Mouse (Mus musculus): ENCODE measurements around the gene Fxyd3. TPM values are rescaled to one million over a fixed set of nuclear protein-coding genes. Genes with fewer than 3 reads are reported as not detected.
A peak's percentile ranks its signal among the peaks of the same experiment; 100 is the strongest.

The Fxyd3 gene
- polyA plus RNA-seq, 1 experiment from 2014 or later = 1.1 TPM

GRCm38 (mm10) chr7:31106166-31106565 lies 29.7 kb upstream of the Fxyd3 start:
- H3K4me1 ChIP-seq (ENCODE audit: control insufficient read depth, low read depth, low read length) = peaks cover 6% of the 10 kb centered on the region
- H3K9ac ChIP-seq (ENCODE audit: low read depth, low read length) = no peak overlapping the region
- no peak for ATAC-seq (ENCODE audit: low read depth)
- H3K36me3 ChIP-seq (ENCODE audit: control insufficient read depth, insufficient read depth) = no peaks in the 10 kb centered on the region
- no peak overlapping the region for H3K4me2 ChIP-seq (ENCODE audit: low read depth, low read length)
- H3K27ac ChIP-seq (ENCODE audit: low read length) = no peak overlapping the region
- no peak overlapping the region for H3K4me3 ChIP-seq (ENCODE audit: low read depth, low read length)
- WGBS (ENCODE audit: insufficient replicate concordance) = 30% methylated on average over 3 of the region's 3 CpGs
- H3K9me3 ChIP-seq (replicated peaks; ENCODE audit: control insufficient read depth, low read length) = no peaks in the 10 kb centered on the region
- H3K27me3 ChIP-seq (ENCODE audit: control insufficient read depth, insufficient read depth, low read depth, low read length) = no peaks in the 10 kb centered on the region

- Histone ChIP-seq H3K4me2 (ENCODE audit: low read depth, low read length) (no peak overlapping the region), H3K9me3 (replicated peaks; ENCODE audit: control insufficient read depth, low read length) (no peaks in the 10 kb centered on the region), H3K36me3 (ENCODE audit: control insufficient read depth, insufficient read depth) (no peaks in the 10 kb centered on the region), H3K4me1 (ENCODE audit: control insufficient read depth, low read depth, low read length) (no peaks in the 10 kb centered on the region; the same call in 1 of the 2 replicates), H3K4me3 (ENCODE audit: low read depth, low read length) (no peak overlapping the region), H3K27ac (ENCODE audit: low read length) (no peak overlapping the region), H3K9ac (ENCODE audit: low read depth, low read length) (no peak overlapping the region), H3K27me3 (ENCODE audit: control insufficient read depth, insufficient read depth, low read depth, low read length) (no peaks in the 10 kb centered on the region)
- no peak for ATAC-seq (ENCODE audit: low read depth)
- 39% methylated on average over 15 of the region's 15 CpGs for WGBS (ENCODE audit: insufficient replicate concordance)
Observed at GRCm38 (mm10) chr7:31105061-31105768, 28.7 kb upstream of the Fxyd3 start.

GRCm38 (mm10) chr7:31100786-31101185 lies 24.3 kb upstream of the Fxyd3 start:
- no peak for ATAC-seq (ENCODE audit: low read depth)
- H3K4me1 ChIP-seq (ENCODE audit: control insufficient read depth, low read depth, low read length) = no peaks in the 10 kb centered on the region
- H3K27ac ChIP-seq (ENCODE audit: low read length) = no peak overlapping the region
- no peak overlapping the region for H3K9ac ChIP-seq (ENCODE audit: low read depth, low read length)
- 51% methylated on average over 14 of the region's 14 CpGs for WGBS (ENCODE audit: insufficient replicate concordance)
- no peaks in the 10 kb centered on the region for H3K36me3 ChIP-seq (ENCODE audit: control insufficient read depth, insufficient read depth)
- H3K9me3 ChIP-seq (replicated peaks; ENCODE audit: control insufficient read depth, low read length) = no peaks in the 10 kb centered on the region
- H3K27me3 ChIP-seq (ENCODE audit: control insufficient read depth, insufficient read depth, low read depth, low read length) = no peaks in the 10 kb centered on the region
- H3K4me2 ChIP-seq (ENCODE audit: low read depth, low read length) = no peak overlapping the region
- H3K4me3 ChIP-seq (ENCODE audit: low read depth, low read length) = no peak overlapping the region

GRCm38 (mm10) chr7:31099612-31099982 lies 23.1 kb upstream of the Fxyd3 start:
- Histone ChIP-seq H3K27ac (ENCODE audit: low read length) (no peak overlapping the region), H3K4me2 (ENCODE audit: low read depth, low read length) (no peak overlapping the region), H3K9me3 (replicated peaks; ENCODE audit: control insufficient read depth, low read length) (no peaks in the 10 kb centered on the region), H3K4me3 (ENCODE audit: low read depth, low read length) (no peak overlapping the region), H3K9ac (ENCODE audit: low read depth, low read length) (no peak overlapping the region), H3K36me3 (ENCODE audit: control insufficient read depth, insufficient read depth) (no peaks in the 10 kb centered on the region), H3K27me3 (ENCODE audit: control insufficient read depth, insufficient read depth, low read depth, low read length) (no peaks in the 10 kb centered on the region), H3K4me1 (ENCODE audit: control insufficient read depth, low read depth, low read length) (no peaks in the 10 kb centered on the region)
- ATAC-seq (ENCODE audit: low read depth) = no peak
- 63% methylated on average over 6 of the region's 6 CpGs for WGBS (ENCODE audit: insufficient replicate concordance)

GRCm38 (mm10) chr7:31098697-31099611 lies 22.4 kb upstream of the Fxyd3 start:
- Histone ChIP-seq H3K4me1 (ENCODE audit: control insufficient read depth, low read depth, low read length) (no peaks in the 10 kb centered on the region), H3K27me3 (ENCODE audit: control insufficient read depth, insufficient read depth, low read depth, low read length) (no peaks in the 10 kb centered on the region), H3K9me3 (replicated peaks; ENCODE audit: control insufficient read depth, low read length) (no peaks in the 10 kb centered on the region), H3K4me3 (ENCODE audit: low read depth, low read length) (no peak overlapping the region), H3K36me3 (ENCODE audit: control insufficient read depth, insufficient read depth) (no peaks in the 10 kb centered on the region), H3K4me2 (ENCODE audit: low read depth, low read length) (no peak overlapping the region), H3K9ac (ENCODE audit: low read depth, low read length) (no peak overlapping the region), H3K27ac (ENCODE audit: low read length) (no peak overlapping the region)
- 66% methylated on average over 22 of the region's 22 CpGs for WGBS (ENCODE audit: insufficient replicate concordance)
- no peak for ATAC-seq (ENCODE audit: low read depth)

GRCm38 (mm10) chr7:31097583-31098248 lies 21.2 kb upstream of the Fxyd3 start:
- no peak overlapping the region for H3K4me3 ChIP-seq (ENCODE audit: low read depth, low read length)
- H3K27me3 ChIP-seq (ENCODE audit: control insufficient read depth, insufficient read depth, low read depth, low read length) = no peaks in the 10 kb centered on the region
- H3K9me3 ChIP-seq (replicated peaks; ENCODE audit: control insufficient read depth, low read length) = no peaks in the 10 kb centered on the region
- H3K4me1 ChIP-seq (ENCODE audit: control insufficient read depth, low read depth, low read length) = no peaks in the 10 kb centered on the region
- 35% methylated on average over 20 of the region's 20 CpGs for WGBS (ENCODE audit: insufficient replicate concordance)
- no peak overlapping the region for H3K4me2 ChIP-seq (ENCODE audit: low read depth, low read length)
- H3K9ac ChIP-seq (ENCODE audit: low read depth, low read length) = no peak overlapping the region
- no peaks in the 10 kb centered on the region for H3K36me3 ChIP-seq (ENCODE audit: control insufficient read depth, insufficient read depth)
- no peak overlapping the region for H3K27ac ChIP-seq (ENCODE audit: low read length)
- peak; percentile 78 for ATAC-seq (ENCODE audit: low read depth)

GRCm38 (mm10) chr7:31096892-31097564 lies 20.5 kb upstream of the Fxyd3 start:
- Histone ChIP-seq H3K27me3 (ENCODE audit: control insufficient read depth, insufficient read depth, low read depth, low read length) (no peaks in the 10 kb centered on the region), H3K9me3 (replicated peaks; ENCODE audit: control insufficient read depth, low read length) (no peaks in the 10 kb centered on the region), H3K4me3 (ENCODE audit: low read depth, low read length) (no peak overlapping the region), H3K4me2 (ENCODE audit: low read depth, low read length) (no peak overlapping the region), H3K36me3 (ENCODE audit: control insufficient read depth, insufficient read depth) (no peaks in the 10 kb centered on the region), H3K27ac (ENCODE audit: low read length) (no peak overlapping the region), H3K9ac (ENCODE audit: low read depth, low read length) (no peak overlapping the region), H3K4me1 (ENCODE audit: control insufficient read depth, low read depth, low read length) (no peaks in the 10 kb centered on the region)
- no peak for ATAC-seq (ENCODE audit: low read depth)
- 59% methylated on average over 9 of the region's 9 CpGs for WGBS (ENCODE audit: insufficient replicate concordance)

- ATAC-seq (ENCODE audit: low read depth) = no peak
- no peak overlapping the region for H3K4me3 ChIP-seq (ENCODE audit: low read depth, low read length)
- no peak overlapping the region for H3K9ac ChIP-seq (ENCODE audit: low read depth, low read length)
- no peaks in the 10 kb centered on the region for H3K9me3 ChIP-seq (replicated peaks; ENCODE audit: control insufficient read depth, low read length)
- H3K4me2 ChIP-seq (ENCODE audit: low read depth, low read length) = no peak overlapping the region
- 13% methylated on average over 12 of the region's 12 CpGs for WGBS (ENCODE audit: insufficient replicate concordance)
- no peaks in the 10 kb centered on the region for H3K27me3 ChIP-seq (ENCODE audit: control insufficient read depth, insufficient read depth, low read depth, low read length)
- no peaks in the 10 kb centered on the region for H3K4me1 ChIP-seq (ENCODE audit: control insufficient read depth, low read depth, low read length)
- H3K27ac ChIP-seq (ENCODE audit: low read length) = no peak overlapping the region
- no peaks in the 10 kb centered on the region for H3K36me3 ChIP-seq (ENCODE audit: control insufficient read depth, insufficient read depth)
Observed at GRCm38 (mm10) chr7:31094774-31095501, 18.4 kb upstream of the Fxyd3 start.
